Mouse (Mus musculus): ENCODE measurements around the gene Cd82. TPM values are rescaled to one million over a fixed set of nuclear protein-coding genes. Genes with fewer than 3 reads are reported as not detected.

The Cd82 gene
- total RNA-seq, 2 experiments from 2014 or later, result 8.1 to 9.4 TPM

DNA sequence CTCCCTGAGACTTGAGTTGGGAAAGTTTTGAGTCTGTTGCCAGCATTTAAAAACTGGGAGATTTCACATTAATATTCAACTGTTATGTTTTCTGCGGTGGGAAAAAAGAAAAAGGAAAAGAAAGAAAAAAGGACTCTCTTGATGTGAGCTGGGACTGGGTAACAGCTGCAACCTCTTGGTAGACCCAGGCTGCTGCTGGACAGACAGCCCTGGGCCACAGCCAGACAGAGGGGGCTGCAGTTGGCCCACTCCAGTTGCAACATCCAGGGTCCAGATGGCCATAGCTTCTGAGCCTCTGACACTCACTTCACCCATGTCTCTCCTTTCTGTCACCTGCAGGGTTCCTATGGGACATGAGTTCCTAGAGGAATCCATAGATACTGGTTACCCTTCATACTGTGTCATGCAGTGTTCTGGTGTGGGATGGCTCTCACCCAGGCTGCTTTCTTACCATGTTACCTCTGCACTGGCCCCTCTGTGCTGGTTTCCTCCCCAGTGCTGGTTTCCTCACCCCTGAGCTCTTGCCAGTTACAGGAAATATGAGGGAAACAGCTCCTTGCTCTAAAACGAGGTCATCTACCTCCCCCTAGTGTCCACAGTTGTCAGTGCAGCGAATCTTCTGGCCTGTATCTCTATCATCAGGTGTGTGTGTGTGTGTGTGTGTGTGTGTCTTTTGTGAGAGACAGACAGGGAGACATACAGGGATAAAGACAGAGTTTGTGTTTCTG, 8.1 kb upstream of the Cd82 start:
- intact Hi-C loops (cut with DNase I), result loop anchor here (2.0 to 5.0 kb wide), 3 partner anchors 50 to 269 kb away; no protein-coding TSS in a partner anchor
- DNase-seq (ENCODE audit: extremely low spot score in 1 of 2, low spot score in 2 of 2), result peak; percentile 71 to 77

DNA sequence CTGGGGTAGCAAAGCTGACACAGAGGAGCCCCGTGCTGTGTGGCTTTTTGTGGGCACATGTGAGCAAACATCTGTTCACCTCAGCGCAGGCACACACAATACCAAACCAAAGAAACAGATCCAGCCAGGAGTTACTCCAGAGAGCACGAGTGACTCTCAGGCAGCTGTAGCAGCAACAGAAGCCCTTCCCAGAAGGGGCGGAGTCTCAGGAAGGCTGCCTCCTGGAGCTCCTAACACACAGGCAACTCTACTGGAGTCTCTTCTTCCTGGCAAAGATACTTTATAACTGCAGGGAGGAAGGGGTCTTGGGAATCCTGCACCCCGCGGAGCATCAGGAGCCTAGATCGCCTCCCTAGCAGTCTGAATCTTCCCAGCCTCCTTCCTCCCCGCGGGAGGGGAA, 7.2 kb upstream of the Cd82 start:
- intact Hi-C loops (cut with DNase I), result loop anchor here (2.0 to 5.0 kb wide), 3 partner anchors 49 to 268 kb away; no protein-coding TSS in a partner anchor
- DNase-seq (ENCODE audit: extremely low spot score in 1 of 2, low spot score in 2 of 2), result peak in 1 of 2 experiments; percentile 82

DNA sequence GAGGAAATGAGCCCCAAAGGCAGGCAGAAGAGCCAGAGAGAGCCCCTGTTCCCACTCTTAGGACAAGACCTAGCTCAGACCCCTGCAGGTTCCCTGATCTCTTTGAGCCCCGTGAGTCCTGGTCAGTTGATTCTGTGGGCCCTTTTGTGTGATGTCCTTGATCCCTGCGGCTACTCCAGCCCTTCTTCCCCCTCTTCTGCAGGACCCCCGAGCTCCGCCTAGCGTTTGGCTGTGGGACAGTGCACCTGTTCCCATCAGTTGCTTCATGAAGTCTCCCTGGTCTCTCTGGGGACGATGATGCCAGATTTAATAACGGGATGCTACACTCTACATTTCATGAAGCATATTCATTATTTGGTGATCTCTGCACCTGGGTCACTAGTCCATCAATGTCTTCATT, 6.2 kb upstream of the Cd82 start:
- intact Hi-C loops (cut with DNase I), result loop anchor here (5.0 kb wide), 1 partner anchor 37 kb away; no protein-coding TSS in a partner anchor
- peak in 1 of 2 experiments; percentile 66 for DNase-seq (ENCODE audit: extremely low spot score in 1 of 2, low spot score in 2 of 2)

DNA sequence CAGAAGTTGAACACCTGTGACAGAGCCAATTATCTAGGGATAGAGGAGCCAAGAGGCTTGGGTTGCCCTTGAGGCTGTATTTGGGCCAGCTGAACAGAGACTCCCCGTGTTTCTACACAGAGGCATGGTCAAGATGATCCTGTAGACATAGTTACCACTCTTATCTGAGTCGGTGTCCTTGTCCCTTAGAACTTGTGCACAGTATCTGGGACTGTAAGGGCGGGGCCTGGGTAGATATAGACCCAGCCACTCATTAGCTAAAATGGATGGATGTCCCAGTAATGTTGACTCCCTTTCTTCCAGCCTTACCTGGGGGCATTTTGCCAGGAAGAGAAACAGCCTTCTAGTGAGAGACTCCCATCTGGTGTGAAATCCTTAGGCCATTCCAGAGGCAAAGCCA, 3.4 kb upstream of the Cd82 start:
- intact Hi-C loops (cut with DNase I), result loop anchor here (5.0 kb wide), 1 partner anchor 34 kb away; no protein-coding TSS in a partner anchor
- DNase-seq (ENCODE audit: extremely low spot score in 1 of 2, low spot score in 2 of 2), result no peak

DNA sequence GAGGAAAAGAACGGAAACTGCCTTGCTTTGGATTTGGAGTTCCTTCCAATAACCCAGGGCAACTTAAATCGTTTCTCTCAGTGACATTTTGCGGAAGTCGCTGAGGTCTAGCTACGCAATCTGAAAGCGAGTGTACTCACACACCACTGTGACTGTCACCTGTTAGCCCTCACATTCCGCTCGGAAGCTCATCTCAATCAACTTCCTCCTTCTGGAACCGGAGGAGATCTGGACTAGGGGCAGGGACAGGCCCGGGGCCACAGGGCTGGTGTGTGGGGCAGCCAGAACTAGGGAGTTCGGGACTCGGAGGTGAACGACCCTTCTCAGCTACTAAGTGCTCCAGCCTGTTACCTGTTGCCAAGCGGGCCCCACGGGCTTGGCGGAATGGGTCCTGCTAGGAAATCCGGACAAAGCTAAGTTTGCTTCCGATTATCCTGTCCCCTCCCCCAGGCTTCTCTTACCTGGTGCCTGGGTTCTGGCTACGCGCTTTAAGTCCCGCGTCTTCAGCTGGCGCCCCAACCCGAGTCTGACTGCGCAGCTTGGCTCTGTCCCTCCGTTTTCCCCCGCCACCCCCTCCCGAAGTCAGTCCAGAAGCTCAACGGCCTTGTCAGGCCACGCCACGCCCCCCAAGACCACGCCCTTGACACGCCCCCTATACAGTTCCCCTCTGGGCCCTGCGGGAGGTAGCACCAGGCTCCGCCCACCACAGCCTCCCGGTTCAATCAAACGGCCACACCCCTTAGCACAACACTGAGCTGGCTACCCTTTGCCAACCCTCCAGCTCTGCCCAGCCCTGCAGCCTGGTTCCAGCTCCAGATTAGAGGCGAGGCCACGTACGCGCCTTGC, 848 bp downstream of the Cd82 start:
- intact Hi-C loops (cut with DNase I), result no loop called here
- DNase-seq (ENCODE audit: extremely low spot score in 1 of 2, low spot score in 2 of 2), result peak in 1 of 2 experiments; percentile 92

GRCm38 (mm10) chr2:93460786-93461469, 2.0 kb downstream of the Cd82 start:
- intact Hi-C loops (cut with DNase I), result no loop called here
- no peak for DNase-seq (ENCODE audit: extremely low spot score in 1 of 2, low spot score in 2 of 2)

DNA sequence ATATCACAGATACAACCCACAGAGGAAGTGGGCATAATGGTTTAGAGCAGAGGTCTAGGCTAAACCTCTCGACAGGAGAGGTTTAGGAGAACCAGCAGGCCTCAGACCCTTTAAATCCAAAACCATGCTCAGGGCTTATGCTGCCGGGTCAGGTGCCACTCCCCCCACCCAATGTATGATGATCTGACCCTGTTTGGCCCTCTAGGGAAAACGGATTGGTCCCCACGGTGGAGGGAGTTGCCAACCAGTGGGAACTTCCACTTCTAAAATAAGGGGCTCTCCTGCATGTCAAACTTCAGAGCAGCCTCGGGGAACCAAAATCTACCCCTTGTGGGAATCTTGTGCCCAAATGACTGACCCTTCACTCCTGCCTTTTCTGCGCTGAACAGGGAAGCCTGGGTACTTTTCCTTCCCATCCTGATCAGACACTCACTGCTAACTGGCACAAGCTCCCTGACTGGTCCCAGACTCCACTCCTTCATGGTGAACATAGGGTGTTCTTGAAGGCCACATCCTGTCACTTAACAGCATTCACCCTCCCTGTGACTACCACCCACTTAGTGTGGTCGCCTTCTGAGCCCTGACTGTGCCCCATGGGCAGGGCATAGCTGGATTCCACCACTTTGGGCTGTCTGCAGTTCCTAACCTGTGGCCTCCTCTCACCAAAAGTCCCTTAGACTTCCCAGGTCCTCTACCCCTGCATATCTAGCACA, 3.6 kb downstream of the Cd82 start:
- DNase-seq (ENCODE audit: extremely low spot score in 1 of 2, low spot score in 2 of 2), result no peak
- intact Hi-C loops (cut with DNase I), result no loop called here

GRCm38 (mm10) chr2:93458332-93459207, 4.4 kb downstream of the Cd82 start:
- peak in 1 of 2 experiments; percentile 68 for DNase-seq (ENCODE audit: extremely low spot score in 1 of 2, low spot score in 2 of 2)
- intact Hi-C loops (cut with DNase I), result no loop called here

DNA sequence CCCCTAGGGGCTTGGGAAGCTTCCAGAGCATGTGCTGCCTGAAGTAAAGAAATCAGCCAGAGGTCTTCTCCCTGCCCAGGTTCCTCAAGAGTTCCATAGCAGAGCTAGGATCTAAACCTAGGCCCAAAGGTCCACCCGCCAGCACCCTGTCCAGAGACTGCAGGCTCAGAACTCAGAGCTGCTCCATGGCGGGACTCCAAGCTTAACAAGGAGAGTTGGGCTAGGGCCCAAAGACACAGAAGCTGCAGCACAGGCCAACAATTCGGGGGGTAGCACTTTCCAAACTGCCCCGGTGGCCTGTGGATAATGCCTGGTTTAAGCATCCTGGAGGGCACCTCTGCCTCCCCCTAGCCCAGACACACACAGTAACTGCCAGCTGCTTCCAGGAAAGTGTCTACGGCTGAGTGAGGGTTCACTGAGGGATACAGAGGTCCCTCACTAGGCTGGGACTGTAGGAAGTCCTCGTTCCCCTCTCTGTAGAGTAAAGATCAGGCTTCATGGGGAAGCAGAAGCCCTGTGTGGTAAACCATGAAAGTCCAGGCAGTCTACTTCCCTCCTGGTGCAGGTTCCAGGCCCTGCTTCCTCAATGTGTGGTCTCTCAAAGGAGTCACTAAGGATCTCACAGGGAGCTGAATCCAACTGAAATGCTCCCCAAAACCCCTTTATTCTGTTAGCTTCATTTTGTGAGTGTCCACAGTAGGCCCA, 5.4 kb downstream of the Cd82 start:
- DNase-seq (ENCODE audit: extremely low spot score in 1 of 2, low spot score in 2 of 2), result peak in 1 of 2 experiments; percentile 64
- intact Hi-C loops (cut with DNase I), result no loop called here

- intact Hi-C loops (cut with DNase I), result no loop called here
- DNase-seq (ENCODE audit: extremely low spot score in 1 of 2, low spot score in 2 of 2), result no peak
Measured at GRCm38 (mm10) chr2:93456140-93456539, 6.8 kb downstream of the Cd82 start.

DNA sequence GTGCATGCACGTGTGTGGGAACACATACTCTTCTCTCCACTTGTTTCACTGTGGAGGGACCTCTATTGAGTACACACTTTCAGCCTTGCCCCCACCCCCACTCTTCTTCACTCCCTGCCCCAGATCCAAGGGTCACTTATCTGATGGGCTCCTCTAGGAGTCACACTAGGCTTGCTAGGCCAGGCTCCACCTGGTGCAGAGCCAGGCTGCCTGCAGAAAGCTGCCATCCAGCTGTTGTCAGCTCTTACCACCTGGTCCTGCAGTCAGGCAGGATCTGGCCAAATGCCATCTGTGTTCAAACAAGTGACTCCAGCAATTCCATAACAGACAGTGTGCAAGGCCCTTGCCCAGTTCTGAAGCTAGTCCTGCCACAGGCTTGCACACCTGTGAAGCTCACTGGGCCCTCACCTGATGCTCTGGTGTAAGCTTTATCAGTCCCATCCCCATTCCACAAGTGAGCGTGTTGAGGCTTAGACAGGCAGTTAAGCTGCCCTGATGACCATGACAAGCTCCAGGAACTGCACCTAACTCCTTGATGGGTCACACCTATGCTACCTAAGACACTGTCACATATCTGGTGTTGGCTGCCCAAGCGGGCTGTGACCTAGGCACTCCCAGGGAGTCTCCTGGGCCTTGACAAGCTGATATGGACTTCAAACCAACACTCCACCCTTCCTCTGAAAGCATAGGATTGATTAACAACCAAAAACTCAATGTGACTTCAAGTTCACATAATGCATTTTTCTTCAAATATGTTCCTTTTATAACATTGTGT, 7.9 kb downstream of the Cd82 start:
- intact Hi-C loops (cut with DNase I), result no loop called here

GRCm38 (mm10) chr2:93454334-93454733, 8.6 kb downstream of the Cd82 start:
- intact Hi-C loops (cut with DNase I), result no loop called here
- DNase-seq (ENCODE audit: extremely low spot score in 1 of 2, low spot score in 2 of 2), result no peak

More for the DNA sequence above, 7.9 kb downstream of the Cd82 start:
- DNase-seq (ENCODE audit: extremely low spot score in 1 of 2, low spot score in 2 of 2), result no peak

DNA sequence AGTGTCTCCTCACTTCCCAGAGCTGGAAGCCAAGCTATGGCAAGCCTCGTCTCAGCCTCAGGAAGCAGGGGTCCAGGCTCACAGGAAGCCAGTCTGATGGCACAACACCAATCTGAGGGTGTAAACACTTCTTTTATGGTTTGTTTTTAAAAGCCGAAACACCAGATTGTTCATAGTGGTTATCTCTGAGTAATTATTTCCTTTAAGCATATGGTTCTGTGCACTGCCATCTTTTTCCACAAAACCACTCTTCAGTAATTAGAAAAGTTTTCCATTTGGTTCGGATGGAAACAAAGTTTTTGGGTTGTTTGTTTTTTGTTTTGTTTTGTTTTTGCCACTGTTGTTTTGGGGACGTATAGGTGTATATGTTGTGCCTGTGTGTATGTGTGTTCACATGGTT, 9.9 kb downstream of the Cd82 start:
- no peak for DNase-seq (ENCODE audit: extremely low spot score in 1 of 2, low spot score in 2 of 2)

GRCm38 (mm10) chr2:93452506-93452905, 10.4 kb downstream of the Cd82 start:
- no peak for DNase-seq (ENCODE audit: extremely low spot score in 1 of 2, low spot score in 2 of 2)
- intact Hi-C loops (cut with DNase I), result no loop called here

More for the DNA sequence above, 9.9 kb downstream of the Cd82 start:
- intact Hi-C loops (cut with DNase I), result no loop called here

- intact Hi-C loops (cut with DNase I), result no loop called here
- DNase-seq (ENCODE audit: extremely low spot score in 1 of 2, low spot score in 2 of 2), result no peak
Measured at GRCm38 (mm10) chr2:93452057-93452456, 10.9 kb downstream of the Cd82 start.

GRCm38 (mm10) chr2:93451219-93451938, 11.6 kb downstream of the Cd82 start:
- intact Hi-C loops (cut with DNase I), result no loop called here
- DNase-seq (ENCODE audit: extremely low spot score in 1 of 2, low spot score in 2 of 2), result no peak

Data from left cerebral cortex, postnatal 10 days (tissue).